Mouse (Mus musculus) hindbrain, embryonic 11.5 days (tissue): Measurements from ENCODE around the gene Trim7. TPM values are rescaled to one million over a fixed set of nuclear protein-coding genes. Genes with fewer than 3 reads are reported as not detected.

Source experiments
- ATAC-seq: fragments of 200-750 bp; cut with Nextera tagmentation; 2 replicates; pipeline ENCODE4 v1.8.0; 2017; ENCODE audit warnings: mild to moderate bottlenecking, moderate TSS enrichment, moderate library complexity; ENCODE audit not compliant: low FRiP score
- DNase-seq: peaks from one replicate; pipeline ENCODE4 v3.0.0-alpha.2; 2015; ENCODE audit warnings: low spot score
- H3K27ac ChIP-seq: fragments of 300-500 bp; sonication (generic); 2 replicates; pipeline ENCODE4 v1.5.1; 2014; ENCODE audit warnings: mild to moderate bottlenecking, low read depth, low read length
- H3K27me3 ChIP-seq: fragments of 300-500 bp; sonication (generic); 2 replicates; pipeline ENCODE4 v1.6.1; 2014; ENCODE audit warnings: mild to moderate bottlenecking, low read length, moderate library complexity, mixed read lengths; ENCODE audit not compliant: control insufficient read depth, insufficient read depth
- H3K36me3 ChIP-seq: fragments of 300-500 bp; sonication (generic); 2 replicates; pipeline ENCODE4 v1.6.1; 2014; ENCODE audit warnings: mild to moderate bottlenecking, low read length, moderate library complexity, mixed read lengths; ENCODE audit not compliant: control insufficient read depth, insufficient read depth
- H3K4me1 ChIP-seq: fragments of 300-500 bp; sonication (generic); replicated peaks from 2 replicates; pipeline ENCODE4 v1.6.1; 2014; ENCODE audit warnings: low read length, mixed read lengths; ENCODE audit not compliant: control insufficient read depth, insufficient read depth
- H3K4me2 ChIP-seq: fragments of 300-500 bp; sonication (generic); replicated peaks from 2 replicates; pipeline ENCODE4 v1.6.1; 2014; ENCODE audit warnings: mild to moderate bottlenecking, low read depth, low read length
- H3K4me3 ChIP-seq: fragments of 300-500 bp; sonication (generic); 2 replicates; pipeline ENCODE4 v1.5.1; 2014; ENCODE audit warnings: low read depth, low read length
- H3K9ac ChIP-seq: fragments of 300-500 bp; sonication (generic); 2 replicates; pipeline ENCODE4 v1.6.1; 2014; ENCODE audit warnings: low read depth, low read length
- H3K9me3 ChIP-seq: fragments of 300-500 bp; sonication (generic); 2 replicates; pipeline ENCODE4 v1.6.1; 2016; ENCODE audit warnings: low read length; ENCODE audit not compliant: control insufficient read depth
- WGBS: fragments of 180-500 bp; shearing (Covaris S2); extraction: QIAGEN DNeasy Blood & Tissue Kit; methylation state at CpG from one replicate; pipeline ENCODE4 v1.1.7; 2014; 5-methylcytosine and 5-hydroxymethylcytosine counted together
- polyA plus RNA-seq: library from polyadenylated mRNA; unstranded; fragments of >200 nt; fragmentation: Nextera tagmentation; extraction: Ambion mirVana; gene quantifications from 2 replicates; pipeline ENCODE4 v1.2.1, GENCODE M21; 2014

Gene Trim7
- polyA plus RNA-seq, 1 experiment from 2014 or later, result 0.56 TPM

- Histone ChIP-seq H3K4me1 (peaks cover 9% of the 10 kb centered on the region), H3K9me3 (no peaks in the 10 kb centered on the region), H3K27me3 (no peaks in the 10 kb centered on the region), H3K9ac (peak overlapping the region; percentile 87), H3K4me2 (peak overlapping the region; percentile 50), H3K4me3 (peak overlapping the region; percentile 71), H3K27ac (peak overlapping the region; percentile 89), H3K36me3 (peaks cover 8% of the 10 kb centered on the region; the same call in 1 of the 2 replicates)
- peak; percentile 36 for ATAC-seq
- 9% methylated on average over 18 of the region's 18 CpGs for WGBS
- DNase-seq, result no peak
Measured at GRCm38 (mm10) chr11:48798984-48799920, 26.7 kb upstream of the Trim7 start.

GRCm38 (mm10) chr11:48799921-48800701 is 25.8 kb upstream of the Trim7 start, which contains the start of gene Rack1:
Gene Rack1 (plus strand): TSS chr11:48800332.
- H3K4me3 ChIP-seq, result peak within 1 kb of the TSS; percentile 71
- peak within 1 kb of the TSS; percentile 87 for H3K9ac ChIP-seq
- no peaks in the 10 kb centered on the region for H3K9me3 ChIP-seq
- DNase-seq, result peak; percentile 90
- peak within 1 kb of the TSS; percentile 50 for H3K4me2 ChIP-seq
- H3K36me3 ChIP-seq, result peaks cover 10% of the 10 kb centered on the region; the same call in 1 of the 2 replicates
- peak; percentile 93 for ATAC-seq
- H3K4me1 ChIP-seq, result peaks cover 9% of the 10 kb centered on the region
- WGBS, result under 1% methylated on average over 47 of the region's 47 CpGs
- H3K27me3 ChIP-seq, result no peaks in the 10 kb centered on the region
- H3K27ac ChIP-seq, result peak within 1 kb of the TSS; percentile 89

- H3K27me3 ChIP-seq, result no peaks in the 10 kb centered on the region
- H3K4me3 ChIP-seq, result peak overlapping the region; percentile 71
Measured at GRCm38 (mm10) chr11:48801831-48802772, 23.8 kb upstream of the Trim7 start.

GRCm38 (mm10) chr11:48803988-48804387 is 22.0 kb upstream of the Trim7 start:
- 100% methylated on average over 2 of the region's 2 CpGs for WGBS
- Histone ChIP-seq H3K36me3 (peaks cover 17% of the 10 kb centered on the region), H3K4me2 (no peak overlapping the region), H3K27ac (no peak overlapping the region), H3K4me1 (peaks cover 9% of the 10 kb centered on the region), H3K9ac (no peak overlapping the region), H3K4me3 (no peak overlapping the region), H3K27me3 (no peaks in the 10 kb centered on the region), H3K9me3 (no peaks in the 10 kb centered on the region)
- DNase-seq (no peak), ATAC-seq (no peak)

More at GRCm38 (mm10) chr11:48801831-48802772, 23.8 kb upstream of the Trim7 start:
- Histone ChIP-seq H3K9me3 (no peaks in the 10 kb centered on the region), H3K9ac (peak overlapping the region; percentile 87), H3K36me3 (peaks cover 15% of the 10 kb centered on the region), H3K4me1 (peaks cover 9% of the 10 kb centered on the region), H3K4me2 (peak overlapping the region; percentile 50), H3K27ac (no peak overlapping the region)
- ATAC-seq (no peak), DNase-seq (no peak)
- 84% methylated on average over 17 of the region's 17 CpGs for WGBS

- no peak overlapping the region for H3K27ac ChIP-seq
- WGBS, result 93% methylated on average over 2 of the region's 2 CpGs
- no peak for ATAC-seq
- H3K9me3 ChIP-seq, result no peaks in the 10 kb centered on the region
- no peak overlapping the region for H3K4me2 ChIP-seq
- no peak overlapping the region for H3K4me3 ChIP-seq
- H3K36me3 ChIP-seq, result peaks cover 17% of the 10 kb centered on the region
- DNase-seq, result no peak
- no peak overlapping the region for H3K9ac ChIP-seq
- H3K27me3 ChIP-seq, result no peaks in the 10 kb centered on the region
- H3K4me1 ChIP-seq, result peaks cover 9% of the 10 kb centered on the region
Measured at GRCm38 (mm10) chr11:48804922-48805321, 21.0 kb upstream of the Trim7 start.

GRCm38 (mm10) chr11:48806856-48807562 is 18.9 kb upstream of the Trim7 start:
- DNase-seq (no peak), ATAC-seq (peak; percentile 38; the same call in 1 of the 2 replicates)
- Histone ChIP-seq H3K9me3 (no peaks in the 10 kb centered on the region), H3K27ac (no peak overlapping the region), H3K9ac (0 out of 2 replicates have a peak overlapping the region, but pooled peaks have one; percentile 7), H3K36me3 (peaks cover 20% of the 10 kb centered on the region), H3K4me1 (peaks cover 3% of the 10 kb centered on the region), H3K27me3 (no peaks in the 10 kb centered on the region), H3K4me2 (no peak overlapping the region), H3K4me3 (no peak overlapping the region)
- 66% methylated on average over 21 of the region's 21 CpGs for WGBS

- H3K4me2 ChIP-seq, result no peak overlapping the region
- H3K4me1 ChIP-seq, result no peaks in the 10 kb centered on the region
- ATAC-seq, result peak; percentile 13; the same call in 1 of the 2 replicates
- H3K9me3 ChIP-seq, result no peaks in the 10 kb centered on the region
- H3K27ac ChIP-seq, result no peak overlapping the region
- WGBS, result 67% methylated on average over 14 of the region's 14 CpGs
- peaks cover 24% of the 10 kb centered on the region for H3K36me3 ChIP-seq
- no peaks in the 10 kb centered on the region for H3K27me3 ChIP-seq
- no peak for DNase-seq
- H3K9ac ChIP-seq, result no peak overlapping the region
- no peak overlapping the region for H3K4me3 ChIP-seq
Measured at GRCm38 (mm10) chr11:48807563-48808303, 18.2 kb upstream of the Trim7 start.
